Mouse (Mus musculus): ENCODE measurements around the gene Phc2. TPM values are rescaled to one million over a fixed set of nuclear protein-coding genes. Genes with fewer than 3 reads are reported as not detected.

Phc2 gene
- total and polyA plus RNA-seq, 3 experiments, result 23.7 to 65.5 TPM; not detected in 1

DNA sequence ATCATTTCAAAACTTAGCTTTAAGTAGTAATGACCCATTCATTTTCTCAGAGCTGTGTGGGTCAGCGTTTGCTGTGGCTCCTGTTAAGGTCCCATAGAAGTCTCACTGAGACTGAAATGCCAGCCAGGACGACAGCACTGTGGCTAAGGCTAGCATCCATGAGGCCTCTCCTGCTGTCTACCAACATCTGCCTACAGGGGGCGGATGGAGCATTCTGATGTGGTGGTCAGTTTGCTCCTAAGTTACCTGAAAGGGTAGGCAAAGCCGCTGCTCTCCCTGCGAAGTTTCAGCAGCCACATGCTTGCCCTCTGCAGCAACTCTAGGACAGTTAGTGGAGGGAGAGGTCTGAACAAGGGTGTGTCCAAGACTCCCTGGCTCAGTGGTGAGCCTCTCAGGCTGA, 96.5 kb downstream of the Phc2 start:
- Histone ChIP-seq H3K4me1 (ENCODE audit: control insufficient read depth in 1 of 2, insufficient read depth in 2 of 2, low read length in 2 of 2) (no peaks in the 10 kb centered on the region), H3K79me2 (ENCODE audit: control insufficient read depth, insufficient read depth, low read length, poor library complexity) (no peaks in the 10 kb centered on the region), H3K27me3 (ENCODE audit: control insufficient read depth in 1 of 2, insufficient read depth in 2 of 2, low read length in 2 of 2) (no peaks in the 10 kb centered on the region), H3K4me3 (ENCODE audit: control insufficient read depth in 1 of 2, insufficient read depth in 1 of 2, low read depth in 2 of 2, low read length in 2 of 2) (no peak overlapping the region), H3K27ac (ENCODE audit: control insufficient read depth, low read depth, low read length) (no peak overlapping the region), H3K9ac (ENCODE audit: control insufficient read depth, low read depth, low read length, poor library complexity, severe bottlenecking) (no peak overlapping the region), H3K36me3 (ENCODE audit: control insufficient read depth in 1 of 2, insufficient read depth in 2 of 2, low read length in 2 of 2) (peaks cover 2 to 4% of the 10 kb centered on the region in 2 experiments; a peak in 1 of 4 replicates), H3K9me3 (replicated peaks; ENCODE audit: insufficient read depth, low read length) (no peaks in the 10 kb centered on the region)
- no peak for DNase-seq (ENCODE audit: low read depth, low spot score)
- peak; percentile 15 to 27 (median 24); a peak in 2 of 6 replicates for TF ChIP-seq CTCF (IDR thresholded peaks at IDR 0.05 in 2 of 3, conservative IDR thresholded peaks at IDR 0.05 in 1 of 3; ENCODE audit: control insufficient read depth in 1 of 3, insufficient read depth in 1 of 3, low read depth in 2 of 3, low read length in 3 of 3, poor library complexity in 1 of 3, severe bottlenecking in 1 of 3)
- no peak for TF ChIP-seq USF2 (IDR thresholded peaks at IDR 0.05; ENCODE audit: borderline replicate concordance in 1 of 2, insufficient read depth in 1 of 2, low read depth in 1 of 2, low read length in 2 of 2)

DNA sequence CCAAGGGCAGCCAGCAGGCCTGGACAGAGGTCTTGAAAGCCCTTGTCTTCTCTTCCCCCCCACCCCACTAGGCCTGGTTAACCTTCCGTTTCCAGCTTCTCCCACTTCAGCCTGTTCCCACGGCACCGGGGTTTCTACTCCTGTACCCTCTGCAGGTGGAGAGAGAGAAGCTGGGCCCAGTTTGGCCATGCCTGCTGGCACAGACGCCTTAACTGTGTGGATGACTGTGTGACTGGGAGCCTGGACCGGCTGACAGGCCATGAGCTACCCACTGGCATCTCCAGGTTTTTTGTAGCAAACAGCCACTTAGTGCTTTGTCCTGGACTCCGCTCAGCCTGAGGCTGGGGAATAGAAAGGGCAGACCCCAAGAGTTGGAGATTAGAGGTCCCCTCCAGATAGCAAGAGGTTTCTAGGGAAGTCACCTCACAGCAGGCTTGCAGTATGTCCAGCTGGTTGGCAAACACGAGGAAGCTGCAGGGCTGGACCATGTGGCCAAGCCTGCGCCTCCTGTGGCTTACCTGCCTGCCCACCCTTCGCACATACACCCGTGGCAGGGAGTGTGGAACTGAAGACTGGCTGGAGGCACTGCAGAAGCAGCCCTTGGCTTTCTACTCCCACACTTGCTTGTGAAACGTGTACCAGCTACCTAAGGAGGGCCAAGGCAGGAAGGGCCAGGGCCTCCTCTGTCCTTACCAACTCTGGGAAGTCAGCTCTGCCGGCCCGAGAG, 97.7 kb downstream of the Phc2 start:
- Histone ChIP-seq H3K79me2 (ENCODE audit: control insufficient read depth, insufficient read depth, low read length, poor library complexity) (no peaks in the 10 kb centered on the region), H3K4me3 (ENCODE audit: control insufficient read depth in 1 of 2, insufficient read depth in 1 of 2, low read depth in 2 of 2, low read length in 2 of 2) (no peak overlapping the region), H3K4me1 (ENCODE audit: control insufficient read depth in 1 of 2, insufficient read depth in 2 of 2, low read length in 2 of 2) (no peaks in the 10 kb centered on the region), H3K27ac (ENCODE audit: control insufficient read depth, low read depth, low read length) (no peak overlapping the region), H3K36me3 (ENCODE audit: control insufficient read depth in 1 of 2, insufficient read depth in 2 of 2, low read length in 2 of 2) (peaks cover 2 to 4% of the 10 kb centered on the region in 2 experiments; a peak in 1 of 4 replicates), H3K9me3 (replicated peaks; ENCODE audit: insufficient read depth, low read length) (no peaks in the 10 kb centered on the region), H3K9ac (ENCODE audit: control insufficient read depth, low read depth, low read length, poor library complexity, severe bottlenecking) (no peak overlapping the region), H3K27me3 (ENCODE audit: control insufficient read depth in 1 of 2, insufficient read depth in 2 of 2, low read length in 2 of 2) (no peaks in the 10 kb centered on the region)
- no peak for DNase-seq (ENCODE audit: low read depth, low spot score)
- TF ChIP-seq TAL1 (IDR thresholded peaks at IDR 0.05; ENCODE audit: low read length) (no peak), TBP (IDR thresholded peaks at IDR 0.05; ENCODE audit: low read depth, low read length) (no peak), USF2 (IDR thresholded peaks at IDR 0.05; ENCODE audit: borderline replicate concordance in 1 of 2, insufficient read depth in 1 of 2, low read depth in 1 of 2, low read length in 2 of 2) (no peak), CHD1 (IDR thresholded peaks at IDR 0.05; ENCODE audit: low read depth, low read length) (no peak), SIN3A (IDR thresholded peaks at IDR 0.05; ENCODE audit: low read length) (no peak), HCFC1 (IDR thresholded peaks at IDR 0.05; ENCODE audit: low read depth, low read length) (no peak), EP300 (IDR thresholded peaks at IDR 0.05; ENCODE audit: low read depth in 1 of 2, low read length in 2 of 2) (no peak), JUND (IDR thresholded peaks at IDR 0.05; ENCODE audit: low read depth, low read length) (no peak), NELFE (IDR thresholded peaks at IDR 0.05; ENCODE audit: low read depth, low read length) (no peak), MYB (IDR thresholded peaks at IDR 0.05; ENCODE audit: low read depth, low read length) (no peak)

DNA sequence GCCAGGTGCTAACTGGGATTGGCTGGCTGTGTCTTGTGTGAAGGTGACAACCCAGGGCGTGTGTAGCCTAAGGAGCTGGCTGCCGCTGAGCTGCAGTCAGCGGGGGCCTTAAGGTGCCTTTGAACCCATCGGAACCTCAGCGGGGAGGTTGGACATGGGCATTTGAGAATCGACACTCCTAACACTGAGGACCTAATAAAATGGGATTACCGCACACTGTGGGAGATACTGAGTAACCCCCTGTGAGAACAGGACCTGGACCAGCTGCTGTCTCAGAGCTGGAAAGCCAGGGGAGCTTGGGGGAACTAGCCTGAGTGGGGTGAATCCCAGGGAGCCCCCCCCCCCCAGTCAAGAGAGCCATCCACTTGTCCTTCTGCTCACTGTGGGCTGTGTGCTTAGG, 99.1 kb downstream of the Phc2 start:
- H3K9ac ChIP-seq (ENCODE audit: control insufficient read depth, low read depth, low read length, poor library complexity, severe bottlenecking), result no peak overlapping the region
- no peak for DNase-seq (ENCODE audit: low read depth, low spot score)
- H3K9me3 ChIP-seq (replicated peaks; ENCODE audit: insufficient read depth, low read length), result no peaks in the 10 kb centered on the region
- no peaks in the 10 kb centered on the region for H3K27me3 ChIP-seq (ENCODE audit: control insufficient read depth in 1 of 2, insufficient read depth in 2 of 2, low read length in 2 of 2)
- H3K27ac ChIP-seq (ENCODE audit: control insufficient read depth, low read depth, low read length), result no peak overlapping the region
- no peak overlapping the region for H3K4me3 ChIP-seq (ENCODE audit: control insufficient read depth in 1 of 2, insufficient read depth in 1 of 2, low read depth in 2 of 2, low read length in 2 of 2)
- H3K79me2 ChIP-seq (ENCODE audit: control insufficient read depth, insufficient read depth, low read length, poor library complexity), result no peaks in the 10 kb centered on the region
- no peak for TF ChIP-seq POLR2AphosphoS5 (IDR thresholded peaks at IDR 0.05; ENCODE audit: borderline replicate concordance, low read depth, low read length)
- no peak for TF ChIP-seq ZC3H11A (IDR thresholded peaks at IDR 0.05; ENCODE audit: low read depth, low read length)
- peaks cover 0 to 3% of the 10 kb centered on the region in 2 experiments; a peak in 1 of 4 replicates for H3K36me3 ChIP-seq (ENCODE audit: control insufficient read depth in 1 of 2, insufficient read depth in 2 of 2, low read length in 2 of 2)
- H3K4me1 ChIP-seq (ENCODE audit: control insufficient read depth in 1 of 2, insufficient read depth in 2 of 2, low read length in 2 of 2), result no peaks in the 10 kb centered on the region

Data from MEL (cell line).